Comparison of ENCODE assay signal across 17 mouse cellular contexts in the genomic region with DNA sequence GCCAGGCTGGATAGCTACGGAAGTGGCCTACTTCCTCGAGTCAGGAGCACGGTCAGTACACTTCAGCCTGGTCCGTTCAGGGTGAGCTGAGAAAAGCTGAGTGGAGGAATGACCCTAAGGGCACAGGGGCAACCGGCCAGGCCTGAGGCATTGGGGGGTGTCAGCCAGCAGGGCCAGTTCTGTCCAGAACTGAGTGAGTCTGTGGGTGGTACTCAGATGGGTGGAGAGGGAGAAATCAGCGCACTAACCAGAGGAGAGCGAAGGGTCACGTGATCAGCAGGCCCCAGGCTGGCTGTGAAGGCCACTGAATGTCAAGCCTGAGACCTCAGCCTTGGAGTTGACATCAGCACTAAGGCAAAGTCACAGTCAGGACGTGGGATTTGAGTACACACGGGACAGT. TPM values are rescaled to one million over a fixed set of nuclear protein-coding genes. Genes with fewer than 3 reads are reported as not detected.
A peak's percentile ranks its signal among the peaks of the same experiment; 100 is the strongest.
DNase-seq lines count a peak whose midpoint lies in the region; ATAC-seq and TF ChIP-seq lines count a peak whose summit lies in the region.
"Had no signal": no experiment of that assay in that cellular context is flagged by ENCODE, and none has a peak within 500 bp of the region (broad histone marks: within the 10 kb centered on the region; RNA-seq: fewer than 3 reads in every experiment).

No protein-coding gene starts in this region.

- peaks cover 24 to 52% of the 10 kb centered on the region in 2 experiments for H3K4me1 ChIP-seq in heart, embryonic 14.5 days (ENCODE audit: control insufficient read depth in 2 of 2, insufficient read depth in 2 of 2, low read length in 2 of 2)

- H3K9ac ChIP-seq in heart, embryonic 14.5 days (ENCODE audit: low read length), result peak overlapping the region; percentile 28; the same call in 1 of the 2 replicates
- H3K9ac ChIP-seq: forebrain, embryonic 13.5 days; hindbrain, embryonic 14.5 days had no signal

- H3K27me3 ChIP-seq in heart, embryonic 14.5 days (ENCODE audit: control insufficient read depth, insufficient read depth, low read length), result no peaks in the 10 kb centered on the region
- no peaks in the 10 kb centered on the region for H3K27me3 ChIP-seq in myocyte (ENCODE audit: control insufficient read depth, insufficient read depth, insufficient read length)

- H3K79me2 ChIP-seq in myocyte (ENCODE audit: control insufficient read depth, insufficient read depth), result peaks cover 87% of the 10 kb centered on the region

- no peaks in the 10 kb centered on the region for H3K9me3 ChIP-seq in heart, embryonic 14.5 days (ENCODE audit: control insufficient read depth, low read length)
- H3K9me3 ChIP-seq: forebrain, embryonic 13.5 days had no signal

- no peak overlapping the region for H3K4me3 ChIP-seq in heart, embryonic 14.5 days (ENCODE audit: control insufficient read depth in 1 of 2, insufficient read depth in 1 of 2, low read depth in 1 of 2, low read length in 2 of 2)
- no peak overlapping the region for H3K4me3 ChIP-seq in myocyte
- H3K4me3 ChIP-seq: forebrain, embryonic 13.5 days; left cerebral cortex, adult 2 months had no signal

- H3K27ac ChIP-seq in heart, embryonic 14.5 days (replicated peaks in 1 of 2; ENCODE audit: control insufficient read depth in 1 of 2, insufficient read depth in 1 of 2, low read depth in 2 of 2, low read length in 2 of 2), result peak overlapping the region in 1 of 2 experiments; percentile 65; a peak in 2 of 4 replicates
- H3K27ac ChIP-seq: forebrain, embryonic 13.5 days; hindbrain, embryonic 14.5 days; left cerebral cortex, adult 2 months had no signal

- intact Hi-C loops in heart, postnatal 25 days (cut with DNase I), result no loop called here
- intact Hi-C loops in left cerebral cortex, postnatal 25 days (cut with DNase I), result no loop called here

- H3ac ChIP-seq in myocyte (ENCODE audit: control insufficient read depth, insufficient read length), result no peak overlapping the region

- no peak overlapping the region for H3K4me2 ChIP-seq in heart, embryonic 14.5 days (ENCODE audit: low read length)
- no peak overlapping the region for H3K4me2 ChIP-seq in myocyte (ENCODE audit: low read depth)
- H3K4me2 ChIP-seq: forebrain, embryonic 13.5 days; hindbrain, embryonic 14.5 days; liver, embryonic 11.5 days had no signal

- H3K36me3 ChIP-seq in heart, embryonic 14.5 days (ENCODE audit: control insufficient read depth, insufficient read depth, low read length), result peaks cover 10% of the 10 kb centered on the region; the same call in 1 of the 2 replicates
- H3K36me3 ChIP-seq in myocyte (ENCODE audit: control insufficient read depth, insufficient read depth), result peaks cover 9% of the 10 kb centered on the region

- no peak for ATAC-seq in heart, embryonic 14.5 days (ENCODE audit: insufficient number of reproducible peaks, insufficient read depth, low FRiP score, low read depth)
- ATAC-seq: forebrain, embryonic 13.5 days; lung, postnatal 0 days had no signal

- 45% methylated on average over 10 of the region's 10 CpGs for WGBS in heart, embryonic 14.5 days

- DNase-seq in adrenal gland, adult (ENCODE audit: inconsistent age in 2 of 2, low spot score in 1 of 2), result peak; percentile 81 to 89
- no peak for DNase-seq in adrenal gland, adult 18-20 months (ENCODE audit: low spot score in 2 of 2)
- DNase-seq in heart, postnatal 25 days (ENCODE audit: low spot score), result no peak
- peak; percentile 43 for DNase-seq in testis, postnatal 10 days (ENCODE audit: low spot score)
- no peak for DNase-seq in testis, postnatal 14 days (ENCODE audit: low spot score)
- DNase-seq in left cerebral cortex, postnatal 25 days (ENCODE audit: low spot score in 2 of 2), result no peak
- DNase-seq: cerebellum, adult 2 months; right cerebral cortex, adult 18-20 months; spleen, adult 18-20 months; thymus, postnatal 36 days had no signal

- TF ChIP-seq POLR2A in myocyte (IDR thresholded peaks at IDR 0.05; ENCODE audit: insufficient read length, low read depth), result peak; percentile 41

TF ChIP-seq in myocyte, 11 proteins besides CTCF, POLR2A, EP300 and RAD21:
- TF ChIP-seq SRF (IDR thresholded peaks at IDR 0.05; ENCODE audit: control insufficient read depth, insufficient read length, low read depth), result no peak

RNA-seq across cellular contexts. Expression of a gene that starts 23.4 kb away (rescaled TPM):
- 10 to 100 TPM; 72.1 to 86.9 TPM for total RNA-seq in adrenal gland, adult 18-20 months (2021)
- 7.1 and 9.0 TPM in 2 replicates for polyA plus RNA-seq in heart, embryonic 14.5 days (2014; fragmentation: Nextera tagmentation; extraction: Ambion mirVana)
- 10 to 100 TPM; 43.2 to 50.4 TPM for total RNA-seq in heart, postnatal 25 days (2021)
- polyA plus RNA-seq in myocyte (2012; fragmentation: generic; extraction: Trizol), result 58.2 TPM
- total RNA-seq in left cerebral cortex, postnatal 25 days (2021), result 10 to 100 TPM; 88.2 to 97.6 TPM

Comparison
In these comparisons a context has a peak if more than half of its experiments do, and no peak if none do; other contexts are left out.
1. DNase-seq: peak in adrenal gland, adult (2 of 2) and testis, postnatal 10 days (single experiment); none in adrenal gland, adult 18-20 months (0 of 2), heart, postnatal 25 days (single experiment), testis, postnatal 14 days (single experiment) and left cerebral cortex, postnatal 25 days (0 of 2).